Mouse (Mus musculus) lung, adult 2 months (tissue): ENCODE measurements around the gene Nradd. TPM values are rescaled to one million over a fixed set of nuclear protein-coding genes. Genes with fewer than 3 reads are reported as not detected.

ENCODE experiments used
- DNase-seq: peaks from one replicate; pipeline ENCODE4 v3.0.0; 2022
- H3K4me1 ChIP-seq: fragments of 200-500 bp; 2 replicates; pipeline ENCODE4 v1.6.1; 2011; ENCODE audit warnings: low read length; ENCODE audit not compliant: control insufficient read depth, insufficient read depth
- H3K4me3 ChIP-seq: fragments of 200-500 bp; replicated peaks from 2 replicates; pipeline ENCODE3; 2011; ENCODE audit warnings: low read depth, mild to moderate bottlenecking, control low read depth, low read length; ENCODE audit errors: extremely low read depth
- CTCF ChIP-seq: fragments of 200-500 bp; IDR thresholded peaks from 2 replicates; pipeline ENCODE4 v1.5.1; 2011; ENCODE audit warnings: mild to moderate bottlenecking, low read length, control low read depth; ENCODE audit not compliant: insufficient read depth
- POLR2A ChIP-seq: fragments of 200-500 bp; IDR thresholded peaks from 2 replicates; pipeline ENCODE4 v1.6.1; 2011; ENCODE audit warnings: low read depth, mild to moderate bottlenecking, control low read depth, low read length, borderline replicate concordance; ENCODE audit errors: extremely low read depth
- WGBS: fragments of 180-500 bp; shearing (Covaris S2); methylation state at CpG from one replicate; pipeline ENCODE4 v1.1.7; 2018; 5-methylcytosine and 5-hydroxymethylcytosine counted together
- polyA plus RNA-seq: library from polyadenylated mRNA; depleted of rRNA; stranded (reverse); fragments of >200 nt; gene quantifications from 2 replicates; pipeline ENCODE4 v1.2.3, GENCODE M21; 2012; rRNA removed

Gene Nradd
- 20.0 and 22.9 TPM in 2 replicates for polyA plus RNA-seq

- 14% methylated on average over 41 of the region's 41 CpGs for WGBS
- TF ChIP-seq POLR2A (peak; percentile 54; the same call in 1 of the 2 replicates), CTCF (no peak)
- peak within 1 kb of the TSS; percentile 59 for H3K4me3 ChIP-seq
- peaks cover 4% of the 10 kb centered on the region for H3K4me1 ChIP-seq
- DNase-seq, result peak; percentile 79
Measured at GRCm38 (mm10) chr9:110624361-110625166, at the start of gene Nradd. Gene Nradd, minus strand, starts transcription at chr9:110624452.

GRCm38 (mm10) chr9:110673107-110673752 is 49.0 kb upstream of the Nradd start:
- WGBS, result 35% methylated on average over 10 of the region's 10 CpGs
- TF ChIP-seq POLR2A (no peak), CTCF (no peak)
- peaks cover 37% of the 10 kb centered on the region for H3K4me1 ChIP-seq
- H3K4me3 ChIP-seq, result no peak overlapping the region
- DNase-seq, result no peak

- TF ChIP-seq POLR2A, result no peak
- peak; percentile 90 for TF ChIP-seq CTCF
- Histone ChIP-seq H3K4me1 (peaks cover 36% of the 10 kb centered on the region), H3K4me3 (no peak overlapping the region)
- no peak for DNase-seq
- WGBS, result 52% methylated on average over 7 of the region's 7 CpGs
Measured at GRCm38 (mm10) chr9:110672462-110673106, 48.3 kb upstream of the Nradd start.

GRCm38 (mm10) chr9:110669785-110670184 is 45.5 kb upstream of the Nradd start:
- peaks cover 29% of the 10 kb centered on the region for H3K4me1 ChIP-seq
- no peak for DNase-seq
- H3K4me3 ChIP-seq, result no peak overlapping the region
- 80% methylated on average over 5 of the region's 5 CpGs for WGBS
- TF ChIP-seq POLR2A, result no peak
- no peak for TF ChIP-seq CTCF

- TF ChIP-seq POLR2A, result no peak
- TF ChIP-seq CTCF, result no peak
- Histone ChIP-seq H3K4me1 (peaks cover 25% of the 10 kb centered on the region), H3K4me3 (no peak overlapping the region)
- WGBS, result 71% methylated on average over 6 of the region's 6 CpGs
- no peak for DNase-seq
Measured at GRCm38 (mm10) chr9:110668601-110669293, 44.5 kb upstream of the Nradd start.

- H3K4me3 ChIP-seq, result no peak overlapping the region
- peaks cover 11% of the 10 kb centered on the region for H3K4me1 ChIP-seq
- no peak for TF ChIP-seq POLR2A
- TF ChIP-seq CTCF, result no peak
- 45% methylated on average over 4 of the region's 4 CpGs for WGBS
- no peak for DNase-seq
Measured at GRCm38 (mm10) chr9:110667219-110667836, 43.1 kb upstream of the Nradd start.

- no peak for DNase-seq
- TF ChIP-seq POLR2A (no peak), CTCF (no peak)
- peaks cover 11% of the 10 kb centered on the region for H3K4me1 ChIP-seq
- no peak overlapping the region for H3K4me3 ChIP-seq
- 39% methylated on average over 8 of the region's 8 CpGs for WGBS
Measured at GRCm38 (mm10) chr9:110666374-110666773, 42.1 kb upstream of the Nradd start.

- Histone ChIP-seq H3K4me1 (peaks cover 13% of the 10 kb centered on the region), H3K4me3 (no peak overlapping the region)
- TF ChIP-seq POLR2A (no peak), CTCF (no peak)
- WGBS, result 21% methylated on average over 4 of the region's 4 CpGs
- no peak for DNase-seq
Measured at GRCm38 (mm10) chr9:110665912-110666311, 41.7 kb upstream of the Nradd start.

- no peak for TF ChIP-seq POLR2A
- TF ChIP-seq CTCF, result no peak
- DNase-seq, result no peak
- no peak overlapping the region for H3K4me3 ChIP-seq
- peaks cover 13% of the 10 kb centered on the region for H3K4me1 ChIP-seq
- 63% methylated on average over 1 of the region's 1 CpGs for WGBS
Measured at GRCm38 (mm10) chr9:110662844-110663243, 38.6 kb upstream of the Nradd start.
